Mouse (Mus musculus) CH12.LX (cell line): ENCODE measurements at regions not wholly inside any gene's neighbourhood (a gene's known extent, or its start where the extent isn't known, plus 50 kb on each side); places are given as distances from the start of the nearest gene placed in this dataset.

Source experiments
- CHD2 ChIP-seq: IDR thresholded peaks from 2 replicates; pipeline ENCODE4 v1.6.1; 2011; ENCODE audit warnings: low read length, improper control_type of control experiment
- CTCF ChIP-seq, 2 experiments: IDR thresholded peaks in 1 of 2; conservative IDR thresholded peaks in 1 of 2; 2 replicates each; pipeline ENCODE4 v1.5.1; 2011 to 2012; ENCODE audit warnings: low read depth in 2 of 2, low read length in 2 of 2, improper control_type of control experiment in 1 of 2, inconsistent platforms in 1 of 2, mild to moderate bottlenecking in 1 of 2, moderate library complexity in 1 of 2
- E2F4 ChIP-seq: IDR thresholded peaks from 2 replicates; pipeline ENCODE4 v1.6.1; 2011; ENCODE audit warnings: low read depth, low read length, improper control_type of control experiment; ENCODE audit not compliant: insufficient replicate concordance
- EP300 ChIP-seq: IDR thresholded peaks from 2 replicates; pipeline ENCODE4 v1.6.1; 2011; ENCODE audit warnings: low read length, improper control_type of control experiment
- ETS1 ChIP-seq: conservative IDR thresholded peaks from 2 replicates; pipeline ENCODE4 v1.6.1; 2012; ENCODE audit warnings: low read depth, mild to moderate bottlenecking, inconsistent platforms, low read length, improper control_type of control experiment, moderate library complexity
- MAFK ChIP-seq: IDR thresholded peaks from 2 replicates; pipeline ENCODE4 v1.6.1; 2011; ENCODE audit warnings: low read length, improper control_type of control experiment; ENCODE audit not compliant: insufficient replicate concordance
- POLR2A ChIP-seq: IDR thresholded peaks from 2 replicates; pipeline ENCODE4 v1.6.1; 2011; ENCODE audit warnings: low read depth, mild to moderate bottlenecking, improper control_type of control experiment, low read length
- RCOR1 ChIP-seq: conservative IDR thresholded peaks from 2 replicates; pipeline ENCODE4 v1.6.1; 2012; ENCODE audit warnings: low read depth, mild to moderate bottlenecking, inconsistent platforms, low read length, improper control_type of control experiment
- SMC3 ChIP-seq: IDR thresholded peaks from 2 replicates; pipeline ENCODE4 v1.6.1; 2011; ENCODE audit warnings: low read depth, low read length, improper control_type of control experiment
- UBTF ChIP-seq: IDR thresholded peaks from 2 replicates; pipeline ENCODE4 v1.6.1; 2012; ENCODE audit warnings: low read depth, mild to moderate bottlenecking, inconsistent platforms, low read length, improper control_type of control experiment, moderate library complexity
- ZNF384 ChIP-seq: IDR thresholded peaks from 2 replicates; pipeline ENCODE4 v1.6.1; 2012; ENCODE audit warnings: low read depth, low read length, improper control_type of control experiment, inconsistent platforms

DNA sequence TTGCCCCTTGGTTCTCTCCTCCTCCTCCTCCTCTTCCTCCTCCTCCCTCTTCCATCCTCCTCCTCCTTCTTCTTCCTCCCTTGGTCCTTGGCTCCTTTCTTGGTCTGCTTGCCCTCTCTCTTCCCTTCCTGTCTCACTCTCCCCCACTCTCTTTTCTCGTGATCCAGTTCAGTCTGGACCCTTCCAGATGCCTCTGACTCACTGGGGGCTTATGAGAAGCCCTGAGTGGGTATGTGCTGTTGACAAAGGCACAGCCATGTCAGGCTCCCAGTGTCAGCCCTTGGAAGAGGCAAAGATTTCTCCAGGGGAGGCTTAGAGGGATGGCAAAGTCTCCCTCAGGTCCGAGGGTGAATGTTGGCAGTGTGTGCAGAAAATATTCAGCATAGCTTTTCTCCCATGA, 78.0 kb downstream of the Tmem17 start:
- no peak for TF ChIP-seq POLR2A
- TF ChIP-seq MAFK = no peak
- TF ChIP-seq E2F4 = no peak
- TF ChIP-seq SMC3 = no peak
- no peak for TF ChIP-seq EP300
- TF ChIP-seq CTCF (conservative IDR thresholded peaks at IDR 0.05 in 1 of 2, IDR thresholded peaks at IDR 0.05 in 1 of 2; ENCODE audit: low read depth in 2 of 2, low read length in 2 of 2) = no peak
- TF ChIP-seq CHD2 = no peak
- TF ChIP-seq RCOR1 = no peak
- no peak for TF ChIP-seq ZNF384
- TF ChIP-seq ETS1 = no peak
- no peak for TF ChIP-seq UBTF
